Comparison of ENCODE assay signal across 8 mouse cellular contexts in genomic region chr13:49215504-49216219, GRCm38 (mm10). TPM values are rescaled to one million over a fixed set of nuclear protein-coding genes. Genes with fewer than 3 reads are reported as not detected.
DNase-seq lines count a peak whose midpoint lies in the region; ATAC-seq and TF ChIP-seq lines count a peak whose summit lies in the region.

Card19 (minus strand) TSS chr13:49216037.

- H3K4me3 ChIP-seq in forebrain, embryonic 10.5 days, result peak within 1 kb of the TSS; percentile 82
- peak within 1 kb of the TSS; percentile 82 for H3K4me3 ChIP-seq in heart, embryonic 15.5 days
- H3K4me3 ChIP-seq in liver, embryonic 14.5 days (ENCODE audit: insufficient read depth in 1 of 2, low read depth in 2 of 2, low read length in 2 of 2), result peak within 1 kb of the TSS; percentile 55 to 60
- peak within 1 kb of the TSS; percentile 70 for H3K4me3 ChIP-seq in neural tube, embryonic 11.5 days (ENCODE audit: low read depth, low read length)
- H3K4me3 ChIP-seq in stomach, postnatal 0 days (ENCODE audit: low read depth, low read length), result peak within 1 kb of the TSS; percentile 96

- H3K27ac ChIP-seq in forebrain, embryonic 10.5 days, result peak within 1 kb of the TSS; percentile 88
- peak within 1 kb of the TSS; percentile 94 for H3K27ac ChIP-seq in heart, embryonic 15.5 days
- H3K27ac ChIP-seq in liver, embryonic 14.5 days, result no peak within 1 kb of the TSS
- 0 out of 2 replicates have a peak within 1 kb of the TSS, but pooled peaks have one; percentile 23 for H3K27ac ChIP-seq in neural tube, embryonic 11.5 days (ENCODE audit: low read depth, low read length)
- peak within 1 kb of the TSS; percentile 95 for H3K27ac ChIP-seq in stomach, postnatal 0 days (replicated peaks)

- WGBS in forebrain, embryonic 10.5 days, result under 1% methylated on average over 78 of the region's 78 CpGs
- under 1% methylated on average over 76 of the region's 78 CpGs for WGBS in heart, embryonic 15.5 days
- WGBS in liver, embryonic 14.5 days (ENCODE audit: insufficient replicate concordance), result under 1% methylated on average over 78 of the region's 78 CpGs
- under 1% methylated on average over 60 of the region's 78 CpGs for WGBS in neural tube, embryonic 11.5 days
- 1% methylated on average over 69 of the region's 78 CpGs for WGBS in stomach, postnatal 0 days

- H3K4me1 ChIP-seq in forebrain, embryonic 10.5 days, result peaks cover 88% of the 10 kb centered on the region
- peaks cover 53% of the 10 kb centered on the region for H3K4me1 ChIP-seq in heart, embryonic 15.5 days (replicated peaks)
- H3K4me1 ChIP-seq in liver, embryonic 14.5 days (replicated peaks; ENCODE audit: control insufficient read depth in 2 of 2, insufficient read depth in 2 of 2, low read length in 1 of 2), result peaks cover 7 to 17% of the 10 kb centered on the region in 2 experiments; a peak in 3 of 4 replicates
- peaks cover 2% of the 10 kb centered on the region; the same call in 1 of the 2 replicates for H3K4me1 ChIP-seq in neural tube, embryonic 11.5 days (ENCODE audit: control insufficient read depth, insufficient read depth, low read length)
- peaks cover 12% of the 10 kb centered on the region for H3K4me1 ChIP-seq in stomach, postnatal 0 days (replicated peaks; ENCODE audit: control insufficient read depth, insufficient read depth)

- peak within 1 kb of the TSS; percentile 82 for H3K9ac ChIP-seq in heart, embryonic 15.5 days
- H3K9ac ChIP-seq in liver, embryonic 14.5 days (replicated peaks), result peak within 1 kb of the TSS; percentile 44
- peak within 1 kb of the TSS; percentile 71 for H3K9ac ChIP-seq in neural tube, embryonic 11.5 days (ENCODE audit: low read length)
- peak within 1 kb of the TSS; percentile 95 for H3K9ac ChIP-seq in stomach, postnatal 0 days (ENCODE audit: low read length)

- H3K4me2 ChIP-seq in heart, embryonic 15.5 days, result peak within 1 kb of the TSS; percentile 66
- peak within 1 kb of the TSS; percentile 82 for H3K4me2 ChIP-seq in liver, embryonic 14.5 days (ENCODE audit: low read depth)
- H3K4me2 ChIP-seq in neural tube, embryonic 11.5 days (ENCODE audit: low read depth), result peak within 1 kb of the TSS; percentile 94
- H3K4me2 ChIP-seq in stomach, postnatal 0 days (replicated peaks; ENCODE audit: low read depth), result peak within 1 kb of the TSS; percentile 74

- no peak for TF ChIP-seq CTCF in liver, embryonic 14.5 days (IDR thresholded peaks at IDR 0.05; ENCODE audit: low read depth)
- no peak for TF ChIP-seq CTCF in stomach, postnatal 0 days (IDR thresholded peaks at IDR 0.05; ENCODE audit: low read depth)

- peaks cover 49% of the 10 kb centered on the region for H3K27me3 ChIP-seq in forebrain, embryonic 10.5 days (ENCODE audit: poor library complexity, severe bottlenecking)
- no peaks in the 10 kb centered on the region; the same call in 1 of the 2 replicates for H3K27me3 ChIP-seq in heart, embryonic 15.5 days
- no peaks in the 10 kb centered on the region for H3K27me3 ChIP-seq in liver, embryonic 14.5 days (ENCODE audit: control insufficient read depth, insufficient read depth, low read length)
- peaks cover 8% of the 10 kb centered on the region; the same call in 1 of the 2 replicates for H3K27me3 ChIP-seq in neural tube, embryonic 11.5 days (ENCODE audit: control insufficient read depth, insufficient read depth, low read length)
- no peaks in the 10 kb centered on the region for H3K27me3 ChIP-seq in stomach, postnatal 0 days (ENCODE audit: control insufficient read depth, insufficient read depth, low read length)

- peak; percentile 95 to 98 for DNase-seq in CD8-positive naive resting alpha-beta T cell, adult 2 months (ENCODE audit: low read depth in 2 of 2, low spot score in 2 of 2)
- DNase-seq in c-Kit-positive CD71-negative TER-119-negative erythroid progenitor cells, embryonic 14.5 days (ENCODE audit: low read depth), result peak; percentile 96
- peak; percentile 90 for DNase-seq in forebrain, embryonic 10.5 days (ENCODE audit: extremely low spot score, low spot score)
- DNase-seq in kidney, postnatal 25 days, result peak; percentile 97 to 99
- peak; percentile 83 to 85 (median 84) for DNase-seq in liver, embryonic 14.5 days (ENCODE audit: low read depth in 3 of 3, low spot score in 3 of 3)
- DNase-seq in neural tube, embryonic 11.5 days (ENCODE audit: low spot score), result peak; percentile 93
- DNase-seq in stomach, postnatal 0 days (ENCODE audit: low spot score), result peak; percentile 97

- TF ChIP-seq EP300 in liver, embryonic 14.5 days (IDR thresholded peaks at IDR 0.05; ENCODE audit: low read depth), result no peak
- no peak for TF ChIP-seq EP300 in stomach, postnatal 0 days (optimal IDR thresholded peaks at IDR 0.05)

- H3K36me3 ChIP-seq in forebrain, embryonic 10.5 days (replicated peaks), result no peaks in the 10 kb centered on the region
- H3K36me3 ChIP-seq in heart, embryonic 15.5 days, result no peaks in the 10 kb centered on the region
- no peaks in the 10 kb centered on the region for H3K36me3 ChIP-seq in liver, embryonic 14.5 days (replicated peaks; ENCODE audit: control insufficient read depth, insufficient read depth, low read depth)
- no peaks in the 10 kb centered on the region for H3K36me3 ChIP-seq in neural tube, embryonic 11.5 days (ENCODE audit: control insufficient read depth, insufficient read depth, low read length)
- no peaks in the 10 kb centered on the region for H3K36me3 ChIP-seq in stomach, postnatal 0 days (ENCODE audit: control insufficient read depth, insufficient read depth, low read length)

- peak; percentile 88 for ATAC-seq in heart, embryonic 15.5 days (replicated peaks; ENCODE audit: insufficient number of reproducible peaks, insufficient read depth, low FRiP score, low read depth)
- ATAC-seq in liver, embryonic 14.5 days (ENCODE audit: insufficient read depth), result peak; percentile 89
- ATAC-seq in neural tube, embryonic 11.5 days (ENCODE audit: insufficient read depth, low FRiP score, low TSS enrichment), result peak; percentile 88
- ATAC-seq in stomach, postnatal 0 days (ENCODE audit: low FRiP score, low TSS enrichment), result peak; percentile 90

- no peaks in the 10 kb centered on the region for H3K9me3 ChIP-seq in forebrain, embryonic 10.5 days
- no peaks in the 10 kb centered on the region for H3K9me3 ChIP-seq in heart, embryonic 15.5 days (replicated peaks)
- no peaks in the 10 kb centered on the region for H3K9me3 ChIP-seq in liver, embryonic 14.5 days (ENCODE audit: control insufficient read depth, low read length)
- H3K9me3 ChIP-seq in neural tube, embryonic 11.5 days (ENCODE audit: control insufficient read depth, low read length), result no peaks in the 10 kb centered on the region
- H3K9me3 ChIP-seq in stomach, postnatal 0 days (ENCODE audit: control insufficient read depth, low read length), result no peaks in the 10 kb centered on the region

RNA-seq across cellular contexts. Expression of gene Card19, which starts in this region (rescaled TPM):
- polyA plus RNA-seq in forebrain, embryonic 10.5 days (2016; fragmentation: Nextera tagmentation; extraction: Ambion mirVana), result 21.0 and 22.1 TPM in 2 replicates
- polyA plus RNA-seq in heart, embryonic 15.5 days (2015; fragmentation: Nextera tagmentation; extraction: Ambion mirVana), result 121 and 126 TPM in 2 replicates
- polyA plus RNA-seq in liver, embryonic 14.5 days (2012; rRNA removed), result 9.8 and 12.6 TPM in 2 replicates
- 14.3 and 16.2 TPM in 2 replicates for polyA plus RNA-seq in liver, embryonic 14.5 days (2014; fragmentation: Nextera tagmentation; extraction: Ambion mirVana)
- polyA plus RNA-seq in neural tube, embryonic 11.5 days (2014; fragmentation: Nextera tagmentation; extraction: Ambion mirVana), result 19.7 and 22.9 TPM in 2 replicates
- polyA plus RNA-seq in stomach, postnatal 0 days (2015; fragmentation: Nextera tagmentation; extraction: Ambion mirVana), result 83.5 and 86.2 TPM in 2 replicates

Comparison
In these comparisons a context has a peak if more than half of its experiments do, and no peak if none do; other contexts are left out.
1. H3K9ac ChIP-seq: peak in every context shown above with its lines; median percentile 95 in stomach, postnatal 0 days; 82 in heart, embryonic 15.5 days; 71 in neural tube, embryonic 11.5 days; 44 in liver, embryonic 14.5 days.